Comparison of ENCODE assay signal across 24 mouse cellular contexts in the genomic region with DNA sequence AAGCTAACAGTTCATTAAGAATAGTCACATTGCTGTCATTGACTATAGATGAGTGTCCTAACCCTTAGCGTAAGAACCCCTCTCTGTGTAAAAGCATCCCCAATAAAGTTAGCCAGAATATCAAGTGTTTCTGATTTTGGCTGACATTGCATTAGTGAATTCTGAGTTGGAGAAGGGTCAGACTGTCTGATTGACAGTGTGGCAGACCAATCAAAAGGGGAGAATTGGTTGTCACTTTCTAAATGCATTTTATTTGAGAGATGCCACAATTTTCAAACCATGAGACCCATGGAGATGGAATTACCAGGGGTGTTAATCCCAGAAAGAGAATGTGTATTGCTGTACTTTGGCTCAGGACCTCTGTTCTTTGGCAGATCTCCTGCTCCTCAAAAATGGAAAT.
DNase-seq lines count a peak whose midpoint lies in the region; ATAC-seq and TF ChIP-seq lines count a peak whose summit lies in the region.
"Had no signal": no experiment of that assay in that cellular context is flagged by ENCODE, and none has a peak within 500 bp of the region (broad histone marks: within the 10 kb centered on the region; RNA-seq: fewer than 3 reads in every experiment).

No protein-coding gene starts in this region.

- TF ChIP-seq POLR2A in kidney, adult 2 months (IDR thresholded peaks at IDR 0.05; ENCODE audit: low read depth, low read length), result no peak

- TF ChIP-seq CTCF in kidney, adult 2 months (conservative IDR thresholded peaks at IDR 0.05; ENCODE audit: insufficient read depth, insufficient read length, low read depth, low read length), result no peak

- ATAC-seq in heart, embryonic 11.5 days (replicated peaks; ENCODE audit: insufficient number of reproducible peaks, low FRiP score, low TSS enrichment), result no peak
- no peak for ATAC-seq in kidney, embryonic 16.5 days (ENCODE audit: low FRiP score, low TSS enrichment)
- ATAC-seq: activated CD4-positive, CD25-positive, alpha-beta regulatory T cell, adult 4 months; forebrain, embryonic 14.5 days; forebrain, embryonic 16.5 days had no signal

- peaks cover 21% of the 10 kb centered on the region for H3K4me1 ChIP-seq in heart, embryonic 11.5 days (ENCODE audit: control insufficient read depth, insufficient read depth, low read length)
- H3K4me1 ChIP-seq in kidney, embryonic 16.5 days (ENCODE audit: insufficient read depth, low read length), result peaks cover 31% of the 10 kb centered on the region; the same call in 1 of the 2 replicates
- no peaks in the 10 kb centered on the region for H3K4me1 ChIP-seq in kidney, adult 2 months (ENCODE audit: control insufficient read depth, insufficient read depth, low read length)
- H3K4me1 ChIP-seq: forebrain, embryonic 10.5 days had no signal

- WGBS in heart, embryonic 11.5 days (ENCODE audit: insufficient replicate concordance), result 79% methylated on average over 1 of the region's 1 CpGs
- WGBS in kidney, embryonic 16.5 days, result 35% methylated on average over 1 of the region's 1 CpGs
- WGBS in kidney, adult 2 months, result 98% methylated on average over 1 of the region's 1 CpGs

- no peak overlapping the region for H3K9ac ChIP-seq in heart, embryonic 11.5 days (ENCODE audit: low read depth, low read length)
- no peak overlapping the region for H3K9ac ChIP-seq in kidney, embryonic 16.5 days (replicated peaks; ENCODE audit: low read length)
- H3K9ac ChIP-seq: embryonic facial prominence, embryonic 13.5 days; embryonic facial prominence, embryonic 15.5 days; forebrain, embryonic 12.5 days had no signal

- no peak overlapping the region for H3K4me2 ChIP-seq in heart, embryonic 11.5 days
- H3K4me2 ChIP-seq in kidney, embryonic 16.5 days (replicated peaks; ENCODE audit: low read depth, low read length), result no peak overlapping the region
- H3K4me2 ChIP-seq: embryonic facial prominence, embryonic 13.5 days; embryonic facial prominence, embryonic 15.5 days; forebrain, embryonic 12.5 days had no signal

- H3K9me3 ChIP-seq in heart, embryonic 11.5 days (replicated peaks; ENCODE audit: control insufficient read depth, low read length), result no peaks in the 10 kb centered on the region
- no peaks in the 10 kb centered on the region for H3K9me3 ChIP-seq in kidney, embryonic 16.5 days (ENCODE audit: low read length)
- H3K9me3 ChIP-seq: embryonic facial prominence, embryonic 13.5 days; embryonic facial prominence, embryonic 15.5 days; forebrain, embryonic 10.5 days had no signal

- DNase-seq in heart, adult 11 months, result peak; percentile 55
- no peak for DNase-seq in kidney, adult 2 months
- DNase-seq in NIH3T3 (ENCODE audit: low read depth), result peak; percentile 58
- peak; percentile 56 for DNase-seq in adipocyte (ENCODE audit: low spot score)
- no peak for DNase-seq in left cerebral cortex, adult 8-10 months (ENCODE audit: low spot score in 2 of 2)
- DNase-seq: adrenal gland, adult 2 months; adrenal gland, postnatal 10 days; adrenal gland, postnatal 25 days; cerebellum, adult 11 months; cerebellum, adult 8-10 months; cerebellum, adult 9-11 months; cerebellum, postnatal 14 days; embryo, embryonic 11 days had no signal

- H3K27ac ChIP-seq in heart, embryonic 11.5 days (ENCODE audit: low read depth, low read length), result no peak overlapping the region
- H3K27ac ChIP-seq in kidney, embryonic 16.5 days (ENCODE audit: low read length), result peak overlapping the region; percentile 25
- H3K27ac ChIP-seq in kidney, adult 2 months (ENCODE audit: insufficient read depth, low read depth, low read length), result no peak overlapping the region
- H3K27ac ChIP-seq: embryonic facial prominence, embryonic 13.5 days; embryonic facial prominence, embryonic 15.5 days; forebrain, embryonic 10.5 days; forebrain, embryonic 12.5 days had no signal

- H3K4me3 ChIP-seq in heart, embryonic 11.5 days (ENCODE audit: low read depth, low read length), result no peak overlapping the region
- no peak overlapping the region for H3K4me3 ChIP-seq in kidney, embryonic 16.5 days (ENCODE audit: low read length)
- H3K4me3 ChIP-seq in kidney, adult 2 months (ENCODE audit: insufficient read depth, low read depth, low read length), result no peak overlapping the region
- H3K4me3 ChIP-seq: embryonic facial prominence, embryonic 13.5 days; embryonic facial prominence, embryonic 15.5 days; erythroblast, embryonic 14.5 days; forebrain, embryonic 10.5 days; forebrain, embryonic 12.5 days had no signal

- no peaks in the 10 kb centered on the region for H3K36me3 ChIP-seq in heart, embryonic 11.5 days (ENCODE audit: control insufficient read depth, insufficient read depth, low read length)
- H3K36me3 ChIP-seq in kidney, embryonic 16.5 days (ENCODE audit: insufficient read depth, low read length), result no peaks in the 10 kb centered on the region
- no peaks in the 10 kb centered on the region for H3K36me3 ChIP-seq in kidney, adult 2 months (ENCODE audit: control insufficient read depth, insufficient read depth, low read length)
- H3K36me3 ChIP-seq: embryonic facial prominence, embryonic 13.5 days; embryonic facial prominence, embryonic 15.5 days; forebrain, embryonic 12.5 days had no signal

- no peaks in the 10 kb centered on the region for H3K27me3 ChIP-seq in heart, embryonic 11.5 days (ENCODE audit: control insufficient read depth, insufficient read depth, low read length)
- H3K27me3 ChIP-seq in kidney, embryonic 16.5 days (ENCODE audit: insufficient read depth, low read length), result no peaks in the 10 kb centered on the region
- no peaks in the 10 kb centered on the region for H3K27me3 ChIP-seq in kidney, adult 2 months (replicated peaks; ENCODE audit: control insufficient read depth, insufficient read depth, low read length)
- H3K27me3 ChIP-seq: embryonic facial prominence, embryonic 13.5 days; embryonic facial prominence, embryonic 15.5 days; forebrain, embryonic 12.5 days; Patski had no signal

Comparison
In these comparisons a context has a peak if more than half of its experiments do, and no peak if none do; other contexts are left out.
1. DNase-seq: peak in heart, adult 11 months (single experiment), NIH3T3 (single experiment) and adipocyte (single experiment); none in kidney, adult 2 months (single experiment) and left cerebral cortex, adult 8-10 months (0 of 2).